Mouse (Mus musculus): ENCODE measurements around the gene Vwa8.

GRCm38 (mm10) chr14:79110012-79110411 is 261.2 kb downstream of the Vwa8 start:
- TF ChIP-seq CTCF (IDR thresholded peaks at IDR 0.05; ENCODE audit: low read depth, low read length) = no peak
- TF ChIP-seq GATA1 (IDR thresholded peaks at IDR 0.05; ENCODE audit: borderline replicate concordance, low read length) = no peak
- TF ChIP-seq TAL1 (conservative IDR thresholded peaks at IDR 0.05; ENCODE audit: low read depth, low read length) = no peak
- TF ChIP-seq GATA2 (IDR thresholded peaks at IDR 0.05; ENCODE audit: borderline replicate concordance, low read depth, low read length) = no peak
